Mouse (Mus musculus): ENCODE data around the gene Hddc2.
A peak's percentile ranks its signal among the peaks of the same experiment; 100 is the strongest.

Hddc2 gene

DNA sequence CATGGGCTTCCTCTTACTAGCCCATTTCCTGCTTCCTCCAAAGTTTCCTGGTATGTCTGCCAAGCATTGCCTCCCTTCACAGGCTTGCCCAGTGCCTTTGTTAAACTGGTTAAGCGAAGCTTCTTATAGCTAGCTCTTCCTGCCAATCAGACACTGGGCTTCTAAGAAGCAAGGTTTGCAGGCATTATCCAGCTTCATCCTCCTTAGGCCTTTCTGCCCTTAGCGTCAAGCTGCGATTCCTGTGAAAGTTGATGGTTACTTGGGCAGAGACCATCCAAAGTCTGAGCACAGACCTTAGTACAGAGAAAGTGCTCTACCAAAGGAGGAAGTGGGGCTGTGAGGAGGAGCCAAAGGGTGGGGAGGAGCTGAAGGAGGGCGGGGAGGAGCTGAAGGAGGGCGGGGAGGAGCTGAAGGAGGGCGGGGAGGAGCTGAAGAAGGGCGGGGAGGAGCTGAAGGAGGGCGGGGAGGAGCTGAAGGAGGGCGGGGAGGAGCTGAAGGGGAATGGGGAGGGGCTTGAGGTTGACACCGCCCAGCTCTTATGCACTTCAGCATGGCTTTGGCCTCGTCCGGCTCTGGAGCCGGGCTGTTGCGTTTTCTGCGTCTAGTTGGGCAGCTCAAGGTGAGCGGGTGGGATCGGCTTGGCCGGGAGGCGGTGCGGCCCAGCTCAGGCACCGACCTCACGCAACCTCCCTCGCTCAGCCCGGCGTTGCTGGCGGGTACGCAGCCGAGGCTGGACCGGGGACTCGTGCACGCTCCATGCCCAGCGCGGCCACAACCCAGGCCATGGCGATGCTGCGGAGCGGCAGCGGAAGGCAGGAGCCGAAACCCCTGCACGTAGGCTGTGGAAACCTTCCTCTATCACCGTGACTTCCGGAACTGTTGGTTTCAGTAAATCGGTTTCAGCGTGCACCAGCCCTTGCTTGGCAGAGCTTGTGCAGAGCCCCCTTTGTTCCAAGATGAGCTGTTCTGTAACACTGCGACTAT is at the start of gene Hddc2:
TSS of gene Hddc2 (plus strand) at position 519 of the 984 bp plus-strand sequence.
- DNase-seq (ENCODE audit: low read depth, low spot score): peak; percentile 81

DNA sequence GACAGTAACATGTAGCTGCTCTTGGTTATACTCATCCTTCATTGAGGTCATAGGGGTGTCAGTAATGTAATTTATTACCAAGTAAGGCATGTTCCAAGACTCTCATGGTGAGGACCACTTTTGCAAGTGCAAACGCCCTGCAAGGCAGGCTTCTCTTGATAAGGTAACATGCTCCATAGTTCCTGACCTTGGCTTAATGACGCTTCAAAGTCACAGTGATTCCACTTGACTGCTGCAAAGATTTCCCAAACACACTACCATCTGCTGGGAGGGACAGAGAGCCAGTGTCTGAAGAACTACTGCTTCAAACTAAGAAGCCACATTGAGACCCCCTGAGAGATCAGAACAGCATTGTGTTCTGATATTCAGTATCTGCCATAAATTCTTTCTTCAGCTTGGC is 40.4 kb upstream of the Hddc2 start:
- no peak for DNase-seq (ENCODE audit: low read depth, low spot score)

GRCm38 (mm10) chr10:31273171-31273570 is 40.0 kb upstream of the Hddc2 start:
- DNase-seq (ENCODE audit: low read depth, low spot score): no peak

- DNase-seq (ENCODE audit: low read depth, low spot score): no peak
Observed at GRCm38 (mm10) chr10:31287787-31288186, 25.4 kb upstream of the Hddc2 start.

DNA sequence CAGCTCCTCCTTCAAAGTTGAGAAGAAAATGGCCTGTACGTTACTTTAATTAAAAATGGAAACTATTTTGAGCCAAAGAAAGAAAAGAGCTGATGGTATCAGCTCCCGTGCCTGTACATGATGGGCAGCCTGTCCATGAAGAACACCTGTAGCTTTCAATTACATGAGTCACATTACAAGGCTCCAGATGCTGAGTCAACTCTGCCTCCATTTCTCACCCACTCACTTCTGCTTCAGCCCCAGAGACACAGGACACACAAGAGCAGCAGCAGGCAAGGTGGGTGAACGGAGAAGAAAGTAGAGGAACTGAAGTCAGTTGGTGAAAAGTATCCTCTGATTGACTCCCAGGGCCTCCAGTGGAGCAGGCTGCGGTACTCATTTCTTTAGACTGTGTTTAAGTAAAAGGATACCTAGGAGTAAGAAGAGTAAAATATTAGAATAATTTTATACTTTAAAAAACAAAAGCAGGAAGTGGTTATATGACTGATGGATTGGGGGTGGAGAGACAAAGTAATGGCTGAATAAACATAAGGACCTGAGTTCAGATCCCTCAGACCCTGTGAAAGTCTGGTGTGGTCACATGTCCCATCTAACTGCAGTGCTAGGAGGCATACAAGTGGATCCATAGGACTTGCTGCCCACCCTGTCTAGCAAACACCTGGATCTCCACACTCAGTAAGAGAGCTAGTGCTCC is 24.3 kb upstream of the Hddc2 start:
- DNase-seq (ENCODE audit: low read depth, low spot score): no peak

DNA sequence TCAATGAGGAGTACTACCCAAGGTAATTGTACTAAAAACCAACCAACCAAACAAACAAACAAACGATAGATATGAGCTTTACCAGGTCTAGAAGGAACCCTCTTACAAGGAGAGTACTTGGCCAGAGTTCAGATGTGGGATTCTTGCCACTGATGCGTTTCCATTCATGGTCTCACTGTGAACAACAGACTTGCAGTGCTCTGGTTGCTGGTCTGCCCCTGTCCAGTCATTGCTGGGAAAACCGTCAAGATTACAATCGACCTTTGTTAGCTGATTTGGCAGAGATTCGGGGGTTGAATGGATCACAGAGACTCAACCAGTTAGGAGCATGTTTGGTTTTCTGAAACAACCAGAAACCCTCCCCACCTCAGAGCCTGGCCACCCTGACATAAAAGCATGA is 17.5 kb upstream of the Hddc2 start:
- DNase-seq (ENCODE audit: low read depth, low spot score): no peak

DNA sequence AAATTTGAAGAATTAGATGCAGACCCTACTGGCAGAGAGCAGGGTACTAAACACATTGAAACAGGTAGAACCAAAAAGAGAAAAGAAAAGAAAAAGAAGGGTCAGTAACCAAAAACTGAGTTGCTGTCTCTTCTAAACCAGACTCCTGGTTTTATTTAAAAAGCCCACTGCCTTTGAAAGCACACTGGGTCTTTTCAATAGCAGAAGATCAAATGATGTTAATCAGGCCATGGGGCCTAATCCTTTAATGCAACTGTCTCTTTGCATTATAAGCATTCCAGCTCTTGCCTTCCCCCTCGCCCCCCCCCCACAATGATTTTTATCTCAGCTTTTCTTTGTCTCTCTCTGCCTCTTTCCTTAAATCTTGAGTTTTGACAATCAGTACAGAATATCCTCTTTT is 16.7 kb upstream of the Hddc2 start:
- no peak for DNase-seq (ENCODE audit: low read depth, low spot score)

GRCm38 (mm10) chr10:31297106-31297505 is 16.1 kb upstream of the Hddc2 start:
- no peak for DNase-seq (ENCODE audit: low read depth, low spot score)

GRCm38 (mm10) chr10:31298263-31298662 is 14.9 kb upstream of the Hddc2 start:
- no peak for DNase-seq (ENCODE audit: low read depth, low spot score)

- peak; percentile 29 for DNase-seq (ENCODE audit: low read depth, low spot score)
Observed at GRCm38 (mm10) chr10:31298921-31299574, 14.1 kb upstream of the Hddc2 start.

DNA sequence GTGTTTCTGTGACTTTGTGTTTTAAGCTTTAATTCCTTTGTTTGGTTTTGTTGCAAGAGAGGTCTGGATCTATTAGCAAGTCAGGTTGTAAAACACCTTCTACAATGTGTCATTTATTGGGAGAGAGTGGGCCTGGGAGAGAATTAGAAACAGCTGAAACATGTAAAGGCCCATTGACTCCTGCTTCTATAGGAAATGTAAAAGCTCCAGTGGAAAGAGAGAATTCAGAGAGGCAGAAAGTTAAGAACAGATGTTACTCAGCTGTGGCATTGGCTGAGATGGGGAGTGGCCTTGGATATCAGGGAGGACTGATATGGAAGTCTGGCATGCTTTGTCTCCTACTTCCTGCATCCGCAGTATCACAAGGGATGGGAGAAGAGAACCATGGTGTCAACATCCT is 12.9 kb upstream of the Hddc2 start:
- no peak for DNase-seq (ENCODE audit: low read depth, low spot score)

DNA sequence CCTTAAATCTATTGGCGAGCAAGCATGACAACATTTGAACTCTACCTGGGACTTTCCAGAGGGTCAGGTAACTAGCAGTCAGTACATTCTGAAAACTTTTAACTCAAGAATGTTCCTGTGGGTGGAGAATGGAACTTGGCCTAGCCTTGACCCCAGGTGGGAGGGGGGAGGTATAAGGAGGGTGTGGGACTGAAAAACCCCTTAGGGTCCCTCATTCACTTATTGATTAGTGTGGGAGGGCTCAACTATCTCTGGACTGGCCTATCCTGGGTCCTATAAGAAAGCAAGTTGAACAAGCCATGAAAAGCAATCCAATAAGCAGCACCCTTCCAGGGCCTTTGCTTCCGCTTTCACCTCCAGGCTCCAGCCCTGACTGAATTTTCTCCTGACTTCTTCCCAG is 9.7 kb upstream of the Hddc2 start:
- DNase-seq (ENCODE audit: low read depth, low spot score): no peak

GRCm38 (mm10) chr10:31307024-31307598 is 6.1 kb upstream of the Hddc2 start:
- no peak for DNase-seq (ENCODE audit: low read depth, low spot score)

- DNase-seq (ENCODE audit: low read depth, low spot score): peak; percentile 44
Observed at GRCm38 (mm10) chr10:31318491-31318890, 5.3 kb downstream of the Hddc2 start.

DNA sequence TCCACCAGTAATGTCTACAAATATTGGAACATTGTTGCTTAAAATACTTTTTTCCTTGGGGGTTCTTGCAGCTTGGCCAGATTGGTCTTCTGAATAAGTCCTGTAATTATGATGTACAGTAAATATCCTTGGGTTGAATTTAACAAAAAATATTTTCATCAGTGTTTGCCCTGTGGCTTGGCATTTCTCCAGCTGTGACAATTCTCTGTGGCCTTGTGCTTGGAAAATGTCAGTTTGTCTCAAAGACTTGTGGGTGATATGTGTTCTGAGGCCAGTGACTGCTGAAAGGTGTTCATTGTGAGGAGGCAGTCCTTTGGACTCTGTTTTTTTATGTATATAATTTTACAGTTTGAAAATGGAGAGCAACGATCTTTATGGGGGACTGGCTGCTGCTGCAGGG is 16.3 kb downstream of the Hddc2 start:
- no peak for DNase-seq (ENCODE audit: low read depth, low spot score)

DNA sequence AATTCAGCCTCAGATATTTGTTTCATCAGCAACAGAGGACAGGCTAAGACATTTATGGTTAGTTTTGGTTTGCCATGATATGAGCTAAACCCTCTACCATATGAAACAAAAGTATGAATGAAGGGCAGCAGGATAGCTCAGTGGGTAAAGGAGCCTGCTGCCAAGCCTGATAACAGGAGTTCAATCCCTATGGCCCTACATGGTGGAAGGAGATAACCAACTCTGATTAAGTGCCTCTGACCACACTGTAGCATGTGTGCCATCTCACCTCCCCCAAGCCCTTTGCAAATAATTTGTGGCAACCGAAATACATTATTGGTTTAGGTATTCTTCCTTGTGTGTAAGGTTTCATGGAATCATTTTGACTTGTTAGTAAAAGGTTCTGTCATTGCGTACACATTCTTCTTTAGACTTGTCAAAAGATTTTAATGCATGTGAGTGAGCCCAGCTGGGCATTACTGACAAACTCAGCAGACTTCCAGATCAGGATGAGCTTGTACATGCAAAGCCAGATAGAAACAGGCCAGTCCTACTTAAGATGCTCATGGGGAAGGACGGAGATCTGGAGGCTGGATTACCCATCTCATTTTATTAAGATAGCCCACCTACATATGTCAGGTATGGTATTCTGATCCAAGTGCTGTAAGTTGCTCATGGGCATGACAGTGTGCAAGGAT is 17.2 kb downstream of the Hddc2 start:
- DNase-seq (ENCODE audit: low read depth, low spot score): no peak

DNA sequence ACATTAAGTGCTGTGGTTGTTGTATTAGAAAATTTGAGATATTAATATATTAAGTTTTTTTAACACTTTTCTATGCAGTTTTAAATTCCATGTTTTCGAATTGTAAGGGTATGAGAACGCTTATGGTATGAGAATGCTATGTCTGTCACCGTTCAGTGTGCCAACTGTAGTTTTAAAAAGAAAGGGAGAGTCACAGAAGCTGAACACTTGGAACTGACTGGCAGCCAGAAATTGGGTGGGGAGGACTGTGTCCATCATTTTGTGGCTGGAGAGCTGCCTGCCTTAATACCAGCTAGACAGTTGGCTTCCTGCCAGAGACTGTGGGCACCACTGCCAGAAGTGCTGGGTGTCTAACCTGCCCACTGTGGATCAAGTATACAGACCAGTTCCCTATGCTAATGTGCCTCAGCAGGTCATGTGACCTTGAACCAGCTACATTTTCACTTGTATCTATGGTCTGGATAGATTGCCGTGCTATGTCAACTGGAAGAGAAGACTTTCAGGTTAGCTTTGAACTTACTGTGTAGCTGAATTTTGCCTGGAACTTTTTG is 18.1 kb downstream of the Hddc2 start:
- DNase-seq (ENCODE audit: low read depth, low spot score): peak; percentile 31

GRCm38 (mm10) chr10:31336432-31336831 is 23.2 kb downstream of the Hddc2 start:
- no peak for DNase-seq (ENCODE audit: low read depth, low spot score)

DNA sequence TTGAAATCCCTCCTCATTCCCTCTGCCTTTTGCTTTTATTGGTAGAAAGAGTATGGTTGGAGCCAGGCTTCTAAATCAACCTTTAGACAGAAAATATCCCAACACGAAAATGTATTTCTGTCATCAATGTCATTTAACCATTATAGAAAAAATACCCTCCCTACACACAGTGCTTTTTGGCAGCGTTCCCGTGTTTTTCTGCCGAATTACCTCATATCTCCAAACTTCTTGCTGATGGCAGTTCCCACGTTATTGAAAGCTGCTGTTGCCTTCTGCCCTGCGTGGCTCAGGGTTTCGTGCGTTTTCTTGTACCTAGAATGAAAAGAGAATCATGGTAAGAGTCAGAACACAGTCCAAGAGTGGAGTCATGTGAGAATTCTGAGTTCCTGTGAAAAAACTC is 33.2 kb downstream of the Hddc2 start:
- no peak for DNase-seq (ENCODE audit: low read depth, low spot score)

DNA sequence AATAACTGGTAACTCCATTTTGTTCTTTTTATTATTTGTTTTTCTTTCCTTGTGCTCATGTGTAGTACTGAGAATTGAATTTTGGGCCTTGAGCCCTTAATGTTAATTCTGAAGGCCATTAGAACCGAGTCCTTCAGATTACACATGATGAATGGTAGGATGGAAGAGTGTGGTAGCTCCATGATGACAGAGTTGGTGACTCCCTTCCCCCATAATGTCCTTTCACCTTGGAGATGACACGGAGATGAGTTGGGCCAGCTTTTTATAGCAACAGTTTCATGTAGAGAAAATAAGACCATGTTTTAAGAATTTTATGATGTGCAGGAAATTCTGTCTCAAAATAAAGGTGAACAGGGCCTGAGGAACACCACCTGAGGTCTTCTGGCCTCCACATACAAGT is 37.9 kb downstream of the Hddc2 start:
- DNase-seq (ENCODE audit: low read depth, low spot score): no peak

DNA sequence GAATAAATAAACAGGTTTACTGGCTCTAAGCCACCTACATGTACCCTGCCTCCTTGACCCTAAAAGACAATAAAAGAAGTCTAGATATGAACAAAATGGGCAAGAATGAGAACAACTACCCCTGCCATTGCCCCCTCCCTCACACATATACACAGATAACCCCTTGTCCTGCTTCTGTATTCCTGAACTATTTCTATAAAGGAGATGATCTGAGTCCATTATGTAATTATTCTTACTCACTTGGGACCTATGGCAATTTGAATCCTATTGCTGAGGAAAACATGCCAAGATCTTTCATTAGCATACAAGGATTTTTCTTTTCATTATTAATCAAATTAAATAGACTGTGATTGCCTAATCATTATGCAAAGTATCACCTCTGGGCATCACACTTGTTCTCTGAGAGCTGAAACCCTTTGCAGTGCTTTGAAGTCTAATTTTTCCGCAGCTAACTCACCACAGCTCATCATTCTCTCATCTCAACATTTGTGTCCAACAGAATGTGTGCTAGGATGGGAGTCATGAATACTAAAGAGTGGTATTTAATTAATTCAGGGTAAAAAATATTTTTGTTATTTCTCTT is 39.8 kb downstream of the Hddc2 start:
- DNase-seq (ENCODE audit: low read depth, low spot score): no peak
